Mouse (Mus musculus): ENCODE measurements around the gene Sox1.
A peak's percentile ranks its signal among the peaks of the same experiment; 100 is the strongest.

Sox1 gene

DNA sequence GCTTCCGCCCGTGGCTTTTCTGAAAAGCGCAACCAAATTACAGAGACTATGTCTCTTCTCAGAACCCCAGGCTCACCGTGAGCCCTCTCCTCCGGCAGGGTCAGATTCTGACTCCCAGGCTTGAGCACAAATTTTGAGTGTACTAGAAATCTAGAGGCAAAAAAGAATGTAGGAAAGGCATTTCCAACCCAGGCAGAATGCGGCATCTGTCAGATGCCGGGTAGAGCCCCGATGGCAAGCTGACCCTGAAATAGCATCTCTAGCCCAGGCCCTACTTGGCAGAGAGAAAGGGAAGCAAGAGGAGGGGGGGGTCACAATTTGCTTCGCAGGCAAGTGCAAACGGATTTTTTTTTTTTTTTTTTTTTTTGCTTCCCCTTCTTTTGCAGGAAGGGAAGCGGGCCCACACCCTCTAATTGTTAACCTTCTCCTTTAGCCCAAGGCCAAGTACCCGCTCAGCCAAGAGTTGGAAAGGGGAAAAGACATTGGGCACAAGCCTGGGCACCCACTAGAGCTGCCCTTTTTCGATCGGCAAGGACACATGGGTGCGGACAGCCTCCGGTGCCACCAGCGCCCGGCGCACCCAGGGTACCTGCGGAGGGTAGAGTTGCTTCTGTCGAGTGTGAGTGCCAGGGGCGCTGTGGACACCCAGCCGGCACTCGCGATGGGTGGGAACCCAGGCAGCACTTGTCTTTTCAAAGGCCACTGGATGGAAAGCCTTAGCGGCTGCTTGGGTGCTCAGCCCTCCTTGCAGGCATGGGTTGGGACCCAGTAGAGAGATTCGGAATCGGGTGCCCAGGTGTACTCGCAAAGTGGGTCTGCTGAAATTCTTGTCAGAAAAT lies 5.1 kb upstream of the Sox1 start:
- peak; percentile 28 for DNase-seq

DNA sequence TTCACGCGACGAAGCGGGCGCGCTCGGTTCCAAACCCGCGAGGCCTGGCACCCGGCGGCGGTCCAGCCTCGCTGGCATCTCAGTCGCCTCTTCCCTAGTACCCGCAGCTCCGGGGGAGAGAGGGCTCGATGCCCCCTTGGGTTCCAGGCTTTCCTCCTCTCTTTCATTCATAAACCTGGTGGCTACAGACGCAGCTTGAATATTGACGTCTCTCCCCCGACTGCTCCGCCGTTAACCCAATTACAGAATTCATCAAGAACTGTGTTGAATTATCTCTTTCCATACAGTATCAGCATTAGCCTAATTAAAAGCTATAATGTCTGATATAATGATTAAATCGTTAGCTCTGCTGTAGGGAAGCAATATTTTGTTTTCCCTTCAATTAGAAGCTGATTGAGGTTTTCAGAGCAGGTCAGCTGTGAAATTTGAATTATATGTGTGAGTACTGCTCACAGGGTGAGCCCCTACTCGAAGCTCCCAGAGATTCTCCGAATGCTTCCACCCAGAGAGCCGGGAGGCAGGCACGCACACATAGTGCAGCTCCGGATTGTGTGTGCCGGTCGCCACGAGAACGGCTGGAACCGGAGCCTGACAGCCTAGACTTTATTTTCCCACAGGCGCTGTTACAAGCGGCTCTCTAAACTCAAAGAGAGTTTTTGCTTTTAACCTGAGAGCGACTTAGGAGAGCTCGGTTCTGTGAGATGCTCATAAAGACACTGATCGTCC lies 4.3 kb upstream of the Sox1 start:
- DNase-seq = peak; percentile 42

DNA sequence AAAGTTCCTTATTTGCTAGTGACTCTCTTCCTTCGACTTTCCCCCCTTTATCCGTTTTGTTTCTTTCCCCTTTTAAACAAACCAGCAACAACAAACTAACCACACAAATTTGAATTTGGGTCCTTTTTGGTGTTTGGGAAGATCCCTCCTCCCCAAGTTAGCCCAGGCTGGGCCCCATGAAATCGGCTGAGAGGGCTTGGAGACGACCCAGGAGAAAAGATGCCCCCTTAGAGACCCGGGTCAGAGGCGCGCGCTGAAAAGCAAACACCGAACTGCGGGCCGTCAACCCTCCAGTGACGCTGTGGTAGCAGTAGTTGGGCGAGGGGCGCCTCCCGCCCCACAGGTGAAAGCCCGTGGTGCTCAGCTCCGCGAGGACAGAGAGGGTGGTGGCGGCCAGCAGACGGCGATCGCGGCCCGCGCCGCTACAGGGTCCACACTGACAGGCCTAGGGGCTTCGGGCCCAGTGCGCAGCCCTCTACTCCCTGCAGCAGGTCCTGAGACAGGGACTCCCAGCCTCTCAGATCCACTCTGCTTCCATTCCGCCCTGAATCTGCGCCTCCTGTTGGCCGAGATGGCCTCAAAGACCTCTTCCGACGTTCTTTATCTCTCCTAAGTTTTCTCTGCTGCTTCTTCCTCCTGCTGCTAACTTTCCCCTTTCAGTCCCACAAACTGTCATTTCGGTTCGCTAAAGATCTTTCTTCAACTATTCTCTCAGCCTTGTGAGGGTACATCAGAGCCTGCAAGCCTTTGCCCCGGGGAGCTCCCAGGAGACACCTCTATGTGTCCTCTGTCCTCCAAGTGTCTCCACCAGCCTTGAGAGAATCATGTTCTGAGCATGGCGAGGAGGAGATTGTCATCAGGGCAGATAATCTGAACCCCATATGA lies 3.5 kb upstream of the Sox1 start:
- no peak for DNase-seq

DNA sequence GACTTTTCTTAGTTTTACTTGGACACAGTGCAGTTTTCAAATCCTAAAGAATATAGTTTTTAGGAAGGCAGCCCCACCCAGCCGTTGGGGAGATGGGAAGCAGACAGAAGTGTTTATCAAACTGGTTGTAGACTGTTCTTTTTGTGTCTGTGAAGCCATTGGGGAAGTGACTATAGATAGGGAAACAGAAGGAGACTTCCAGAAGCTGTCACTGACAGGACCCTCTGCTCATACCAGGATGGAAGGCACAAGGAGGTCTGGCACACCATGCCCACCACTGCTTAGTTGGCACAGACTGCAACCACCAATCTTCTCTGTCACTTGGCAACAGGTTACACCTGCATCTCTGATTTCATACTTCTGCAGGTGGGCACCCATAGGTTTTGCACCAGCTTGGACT lies 2.3 kb upstream of the Sox1 start:
- no peak for DNase-seq

DNA sequence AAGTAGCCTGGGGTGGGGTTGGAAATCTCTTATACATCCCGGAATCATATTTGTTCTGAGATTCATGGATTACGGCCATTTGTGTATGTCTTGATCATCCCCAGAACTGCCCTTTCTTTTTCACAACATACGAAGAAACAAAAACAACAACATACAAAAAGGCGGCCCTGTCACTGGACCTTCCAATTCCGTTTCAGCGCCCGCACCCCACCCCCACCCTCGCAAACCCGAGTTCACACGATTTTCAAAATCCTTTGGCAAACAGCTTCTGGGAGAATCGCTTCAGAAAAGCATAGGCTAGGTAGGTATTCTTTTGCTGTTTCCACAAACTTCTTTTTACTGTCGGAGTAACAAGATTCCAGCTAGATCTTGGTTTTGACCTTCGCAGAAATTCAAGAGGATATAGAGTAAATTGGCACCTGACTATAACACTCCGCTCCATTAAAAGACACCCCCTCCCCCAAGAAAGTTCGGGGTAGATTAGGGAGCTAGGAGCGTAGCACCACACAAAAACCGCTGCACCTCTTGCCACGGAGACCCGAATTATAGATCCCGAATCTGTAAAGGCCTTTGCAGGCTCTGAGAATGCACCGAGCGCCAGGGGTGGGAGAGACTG lies 602 bp upstream of the Sox1 start:
- DNase-seq = peak; percentile 25

DNA sequence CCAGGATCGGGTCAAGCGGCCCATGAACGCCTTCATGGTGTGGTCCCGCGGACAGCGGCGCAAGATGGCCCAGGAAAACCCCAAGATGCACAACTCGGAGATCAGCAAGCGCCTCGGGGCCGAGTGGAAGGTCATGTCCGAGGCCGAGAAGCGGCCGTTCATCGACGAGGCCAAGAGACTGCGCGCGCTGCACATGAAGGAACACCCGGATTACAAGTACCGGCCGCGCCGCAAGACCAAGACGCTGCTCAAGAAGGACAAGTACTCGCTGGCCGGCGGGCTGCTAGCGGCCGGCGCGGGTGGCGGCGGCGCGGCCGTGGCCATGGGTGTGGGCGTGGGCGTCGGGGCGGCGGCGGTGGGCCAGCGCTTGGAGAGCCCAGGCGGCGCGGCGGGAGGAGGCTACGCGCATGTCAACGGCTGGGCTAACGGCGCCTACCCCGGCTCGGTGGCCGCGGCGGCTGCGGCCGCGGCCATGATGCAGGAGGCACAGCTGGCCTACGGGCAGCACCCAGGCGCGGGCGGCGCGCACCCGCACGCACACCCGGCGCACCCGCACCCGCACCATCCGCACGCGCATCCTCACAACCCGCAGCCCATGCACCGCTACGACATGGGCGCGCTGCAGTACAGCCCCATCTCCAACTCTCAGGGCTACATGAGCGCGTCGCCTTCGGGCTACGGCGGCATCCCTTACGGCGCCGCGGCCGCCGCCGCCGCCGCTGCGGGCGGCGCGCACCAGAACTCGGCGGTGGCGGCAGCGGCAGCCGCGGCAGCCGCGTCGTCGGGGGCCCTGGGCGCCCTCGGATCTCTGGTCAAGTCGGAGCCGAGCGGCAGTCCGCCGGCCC lies 1.6 kb downstream of the Sox1 start:
- DNase-seq = peak; percentile 43

DNA sequence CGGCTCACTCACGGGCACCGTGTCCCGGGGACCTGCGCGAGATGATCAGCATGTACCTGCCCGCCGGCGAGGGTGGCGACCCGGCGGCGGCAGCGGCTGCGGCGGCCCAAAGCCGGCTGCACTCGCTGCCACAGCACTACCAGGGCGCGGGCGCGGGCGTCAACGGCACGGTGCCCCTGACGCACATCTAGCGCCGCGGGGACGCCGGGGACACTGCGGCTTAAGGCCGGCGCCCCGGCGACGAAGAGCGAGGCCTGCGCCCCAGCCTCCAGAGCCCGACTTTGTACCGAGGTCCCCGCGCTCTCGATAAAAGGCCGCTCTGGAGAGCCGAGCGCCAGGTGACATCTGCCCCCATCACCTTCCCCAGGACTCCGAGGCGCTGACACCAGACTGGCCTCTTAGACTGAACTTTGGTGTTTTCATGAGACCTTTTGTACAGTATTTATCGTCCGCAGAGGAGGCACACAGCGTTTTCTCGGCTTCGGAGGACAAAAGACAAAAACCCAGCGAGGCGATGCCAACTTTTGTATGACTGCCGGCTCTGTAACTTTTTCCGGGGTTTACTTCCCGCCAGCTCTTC lies 2.3 kb downstream of the Sox1 start:
- DNase-seq = no peak

DNA sequence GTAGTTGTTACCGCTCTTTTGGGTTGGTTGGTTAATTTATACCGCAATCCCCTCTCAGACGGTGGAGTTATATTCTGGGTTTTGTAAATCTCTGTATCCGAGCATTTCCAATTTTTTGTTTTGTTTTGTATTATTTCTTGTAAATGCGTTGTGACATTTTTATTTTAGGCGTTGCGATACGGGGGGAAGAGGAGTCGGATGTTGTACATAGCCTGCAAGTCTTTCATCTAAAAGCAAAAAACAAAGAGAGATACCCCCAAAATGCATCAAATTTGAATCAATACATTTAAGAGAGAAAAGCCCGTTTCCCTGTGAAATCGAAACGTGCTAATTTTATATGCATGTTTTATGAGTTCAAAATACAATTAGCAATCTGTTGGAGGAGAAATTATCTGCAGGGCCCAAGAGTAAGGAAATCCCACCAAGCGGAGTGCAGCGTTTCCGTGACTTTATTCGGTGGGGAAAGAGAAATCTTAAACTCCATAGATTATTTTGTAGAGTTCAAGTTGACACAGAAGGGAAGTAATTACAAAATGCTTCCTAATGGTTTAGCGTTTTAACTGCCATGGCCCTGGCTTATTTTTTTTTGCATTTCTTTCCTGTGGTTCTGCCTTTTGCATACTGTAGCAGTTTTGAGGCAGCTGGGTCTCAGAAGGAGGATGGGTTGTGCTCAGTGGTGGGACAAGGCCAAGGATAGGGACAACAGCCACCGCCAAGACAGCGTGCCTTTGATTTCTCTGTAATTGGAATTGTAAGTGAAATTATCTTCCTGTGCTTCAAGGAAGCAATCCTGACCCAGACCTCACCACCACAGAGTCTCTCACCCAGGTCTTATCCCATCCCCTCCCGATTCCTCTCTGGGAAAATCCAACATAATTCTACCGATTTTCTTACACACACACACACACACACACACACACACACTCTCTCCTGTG lies 3.2 kb downstream of the Sox1 start:
- DNase-seq = no peak

DNA sequence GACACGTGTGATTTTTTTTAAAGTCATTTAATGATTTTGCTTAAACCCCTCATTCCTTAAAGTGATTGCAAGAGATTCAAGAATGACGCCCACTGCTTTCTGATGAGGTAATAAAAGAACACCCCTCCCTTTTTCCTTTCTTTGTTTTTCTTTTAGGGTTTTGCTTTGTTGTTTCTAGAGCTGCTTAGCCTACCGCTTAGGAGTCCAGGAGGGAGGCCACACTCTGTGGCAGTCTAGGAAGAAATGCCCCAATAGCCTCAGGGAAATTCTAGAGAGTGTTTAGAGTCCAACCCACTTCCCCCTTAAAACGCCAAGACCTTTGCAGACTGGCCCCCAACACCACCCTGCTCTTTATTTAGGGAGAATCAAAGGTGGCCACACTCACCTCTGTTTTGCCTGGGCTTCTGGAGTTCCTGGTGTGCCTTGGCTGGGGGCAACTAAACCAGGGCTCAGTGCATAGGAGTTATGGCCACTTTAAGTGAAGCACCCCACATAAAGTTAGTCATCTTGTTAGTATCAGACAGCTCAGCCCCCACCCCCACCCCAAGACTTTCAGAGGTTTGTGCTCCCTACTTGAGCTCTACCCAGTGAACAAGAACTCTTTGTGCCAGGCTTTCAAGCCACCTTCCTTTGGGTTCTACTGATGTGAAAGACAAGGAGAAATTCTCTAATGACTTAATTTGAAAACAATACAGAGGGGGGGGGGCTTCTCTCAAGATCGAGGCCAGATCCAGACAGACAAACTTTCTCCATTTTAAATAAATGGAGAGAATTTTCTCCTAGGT lies 4.5 kb downstream of the Sox1 start:
- no peak for DNase-seq

DNA sequence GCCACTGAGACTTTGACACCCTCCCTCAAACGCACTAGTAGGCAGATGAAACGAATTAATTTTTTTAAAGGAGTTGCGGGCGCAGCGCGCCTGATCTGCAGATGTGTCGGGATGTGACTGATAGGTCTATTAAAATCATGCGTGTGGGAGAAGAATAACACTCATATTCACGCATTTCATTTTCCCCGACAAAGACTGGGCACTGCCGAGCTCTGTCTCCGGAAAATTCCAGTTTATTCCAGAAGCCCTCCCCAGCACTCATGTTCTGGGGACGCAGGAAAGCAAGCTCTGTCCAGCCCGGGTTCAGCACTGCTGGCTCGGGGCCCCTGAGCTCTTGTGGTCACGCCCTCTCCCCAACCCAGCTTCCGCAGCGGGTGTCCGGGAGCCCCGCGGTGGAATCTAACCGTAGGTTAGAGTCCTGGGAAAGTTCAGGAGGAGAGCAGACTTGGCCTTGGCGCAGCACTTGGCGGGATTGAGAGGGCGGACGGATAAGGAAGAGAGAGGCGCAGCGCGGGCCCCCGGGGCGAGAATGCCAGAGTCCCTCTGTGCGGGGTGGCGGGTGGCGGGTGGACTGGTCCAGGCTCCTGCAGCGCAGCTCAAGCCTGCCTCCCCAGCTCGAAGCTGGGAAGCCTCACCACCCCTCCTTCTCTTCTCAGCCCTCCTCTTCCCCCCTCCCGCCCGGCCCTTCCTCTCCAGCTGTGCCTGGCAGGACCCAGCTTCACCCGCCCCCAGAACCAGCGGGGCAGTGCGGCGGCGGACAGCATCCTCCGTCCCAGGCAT lies 5.7 kb downstream of the Sox1 start:
- peak; percentile 49 for DNase-seq

DNA sequence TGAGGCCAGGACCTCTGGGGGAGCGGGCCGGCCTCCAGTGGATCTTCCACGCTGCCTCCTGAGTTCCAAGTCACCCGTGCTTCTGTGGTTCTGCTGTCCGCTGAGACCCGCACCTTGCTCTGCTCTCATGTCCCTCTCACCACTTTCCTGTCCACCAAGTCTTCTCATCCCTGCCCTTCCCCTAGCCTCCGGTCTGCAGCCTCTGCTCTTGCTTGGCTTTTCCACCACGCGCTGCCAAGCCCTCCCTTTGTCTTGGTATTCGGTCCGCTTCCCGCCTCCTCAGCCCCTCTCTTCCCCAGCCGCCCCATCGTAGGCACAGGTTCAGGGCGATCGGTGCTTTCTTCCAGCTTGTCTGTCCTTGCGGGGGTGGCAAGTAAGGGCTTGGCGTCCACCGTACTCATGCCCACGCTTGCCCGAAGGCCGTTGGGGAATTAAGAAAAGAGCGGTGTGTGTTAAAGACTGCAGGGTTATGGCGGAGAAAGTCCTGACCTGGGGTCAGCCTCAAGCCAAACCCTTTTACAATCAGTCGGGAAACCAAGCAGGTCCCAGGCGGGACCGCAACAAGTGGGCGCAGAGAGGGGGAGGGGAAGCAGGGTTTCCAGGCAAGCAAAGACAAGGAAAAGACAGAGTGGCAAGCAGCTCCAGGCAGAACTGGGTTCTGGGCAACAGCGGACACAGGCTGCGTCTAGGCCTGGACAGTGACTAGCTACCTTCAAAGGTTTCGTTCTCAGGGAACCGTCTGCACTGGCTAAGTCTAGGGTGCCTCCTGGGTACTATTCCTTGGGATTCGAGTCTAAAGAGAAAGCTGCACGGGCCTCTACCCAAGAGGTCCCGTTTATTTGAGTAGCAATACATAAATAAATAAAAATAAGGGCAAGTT lies 6.5 kb downstream of the Sox1 start:
- no peak for DNase-seq

DNA sequence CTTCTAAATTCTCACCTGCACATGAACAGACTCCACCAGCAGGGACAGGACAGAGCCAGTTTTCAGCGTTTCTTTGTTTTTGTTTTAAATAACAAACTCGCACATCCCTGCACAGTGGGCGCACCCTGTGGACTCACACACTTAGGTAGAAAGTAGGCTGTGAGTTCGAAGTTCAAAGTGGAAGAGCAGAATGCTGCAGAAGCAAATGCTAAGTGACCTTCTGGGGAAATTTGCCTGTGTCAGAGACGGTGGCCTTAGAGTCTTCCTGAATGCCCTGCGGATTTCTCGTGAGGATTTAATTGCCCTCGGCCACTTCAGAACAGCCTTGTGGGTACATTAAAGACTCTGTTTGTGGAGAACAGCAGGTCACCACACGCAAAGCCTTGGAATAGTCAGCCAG lies 7.6 kb downstream of the Sox1 start:
- DNase-seq = no peak

DNA sequence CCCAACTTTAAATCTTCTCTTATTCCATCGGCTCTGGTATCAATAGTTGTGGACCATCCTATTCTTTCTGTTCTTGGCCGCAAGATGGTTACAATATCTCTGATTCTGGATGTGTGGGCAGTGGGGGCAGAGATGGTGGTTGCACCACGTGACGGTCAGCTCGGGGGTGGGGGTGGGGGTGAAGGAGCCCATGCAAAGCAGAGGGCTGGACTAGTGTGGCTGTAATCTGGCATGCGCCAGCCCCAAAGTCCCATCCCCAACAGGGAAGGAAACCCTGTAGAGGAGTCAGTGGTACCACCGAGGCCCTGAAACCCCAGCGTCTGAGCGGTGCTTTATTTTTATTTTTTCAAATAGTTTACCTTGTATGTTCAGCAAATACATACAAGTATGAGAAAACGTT lies 12.9 kb downstream of the Sox1 start:
- DNase-seq = no peak

DNA sequence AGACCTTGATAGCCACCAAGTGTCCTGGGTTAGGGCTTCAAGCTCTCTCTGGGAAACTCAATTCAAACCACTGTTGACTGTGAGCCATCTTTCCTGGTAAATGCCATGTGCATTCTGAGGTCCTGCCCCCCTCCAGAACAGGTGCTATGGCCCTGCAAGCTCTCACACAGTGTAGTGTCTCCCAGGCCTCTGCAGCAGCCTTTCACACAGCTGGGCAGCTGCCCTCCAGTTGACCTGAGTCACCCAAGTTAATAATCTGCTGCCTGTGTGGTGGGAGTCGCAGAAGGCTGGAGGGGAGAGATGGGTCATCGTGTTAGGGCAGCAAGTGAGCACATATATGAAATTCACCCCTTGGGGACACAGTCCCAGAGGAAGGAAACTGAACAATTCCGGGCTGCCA lies 14.9 kb downstream of the Sox1 start:
- DNase-seq = no peak

DNA sequence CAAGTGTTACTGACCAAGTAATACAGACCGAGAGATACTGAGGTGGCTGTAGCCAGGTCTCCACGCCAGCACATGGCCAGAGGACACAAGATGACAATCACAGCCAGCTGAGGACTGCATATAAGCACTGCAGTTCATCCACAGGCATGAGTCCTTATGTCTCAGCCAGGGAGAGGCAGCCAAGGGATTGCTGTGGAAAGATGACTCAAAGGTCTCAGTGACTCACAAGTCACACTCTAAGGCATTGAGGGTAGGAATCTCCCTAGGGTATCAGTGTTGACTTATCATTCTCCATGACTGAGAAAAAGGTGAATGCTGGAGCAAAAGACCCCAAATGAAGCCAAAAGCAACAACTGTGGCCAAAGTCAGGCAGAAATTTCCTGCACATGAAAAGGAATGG lies 22.0 kb downstream of the Sox1 start:
- no peak for DNase-seq

DNA sequence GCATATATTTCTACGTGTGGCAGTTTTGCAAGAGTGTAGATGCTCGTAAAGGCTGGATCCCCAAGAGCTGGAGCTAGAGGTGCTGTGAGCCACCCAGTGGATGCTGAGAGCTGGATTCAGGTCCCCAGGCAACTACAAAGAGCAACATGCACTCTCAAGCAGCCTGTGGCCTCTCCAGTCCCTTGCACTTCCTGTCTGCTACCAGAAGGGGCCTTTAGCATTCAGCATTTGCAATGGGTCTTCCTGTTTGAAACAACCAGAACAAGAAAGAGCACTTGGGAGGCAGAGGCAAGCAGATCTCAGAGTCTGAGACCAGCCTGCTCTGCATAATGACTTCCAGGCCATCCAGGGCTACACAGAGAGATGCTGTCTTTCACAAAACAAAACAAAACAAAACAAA lies 25.4 kb downstream of the Sox1 start:
- DNase-seq = no peak

DNA sequence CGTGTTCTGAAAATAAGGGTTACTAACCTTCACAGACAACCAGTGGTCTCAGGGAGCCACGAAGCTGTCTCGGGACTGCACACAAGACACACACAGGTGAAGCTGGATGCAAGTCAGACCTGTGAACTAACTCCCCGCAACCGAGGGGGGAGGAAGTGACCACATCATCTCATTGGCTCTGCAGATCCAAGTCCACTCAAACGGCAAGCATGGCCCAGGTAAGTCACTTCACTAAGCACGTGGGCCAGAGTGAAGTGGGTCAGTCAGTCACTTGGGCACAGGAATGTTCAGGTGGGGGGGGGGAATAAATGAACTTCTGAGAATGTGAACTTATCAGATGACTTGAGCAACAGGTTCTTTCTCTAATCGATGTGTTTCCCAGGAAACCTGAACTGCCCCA lies 30.8 kb downstream of the Sox1 start:
- DNase-seq = no peak

DNA sequence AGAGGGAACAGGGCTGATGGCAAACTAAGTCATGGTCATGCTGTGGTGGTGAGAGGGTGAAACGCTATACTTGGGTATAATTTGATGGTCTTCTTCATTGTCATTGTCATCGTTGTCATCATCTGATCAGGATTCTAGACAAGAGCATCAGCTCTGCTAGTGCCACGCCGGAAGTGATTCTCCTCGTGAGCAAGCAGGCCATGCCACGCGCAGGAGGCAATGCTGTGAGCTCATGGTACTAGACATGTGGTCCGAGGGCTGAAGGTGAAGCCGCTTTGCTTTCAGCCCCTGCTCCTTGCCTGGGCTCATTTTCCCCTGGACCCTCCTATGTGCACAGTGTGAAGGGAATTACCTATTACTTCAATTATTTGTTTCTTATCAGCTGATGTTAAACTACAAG lies 32.3 kb downstream of the Sox1 start:
- no peak for DNase-seq

Measured in right cerebral cortex, postnatal 25 days (tissue).